Mouse (Mus musculus) CH12F3 (cell line): ENCODE results near the gene Nat8.
"Not testable (repeated sequence)": the region's sequence is repeated elsewhere in the genome, so short reads cannot be mapped to it uniquely, and the experiment has no call there.

ENCODE experiments used
- in situ Hi-C: fragments of 300-500 bp; cut with MboI; formaldehyde crosslinking; loops from 2 replicates; pipeline ENCODE4 v1.14.3; 2020; ENCODE audit warnings: low sequenced_read_pairs

The Nat8 gene

GRCm38 (mm10) chr6:85836827-85837226 is 4.9 kb upstream of the Nat8 start:
- in situ Hi-C loops: not testable (repeated sequence)

DNA sequence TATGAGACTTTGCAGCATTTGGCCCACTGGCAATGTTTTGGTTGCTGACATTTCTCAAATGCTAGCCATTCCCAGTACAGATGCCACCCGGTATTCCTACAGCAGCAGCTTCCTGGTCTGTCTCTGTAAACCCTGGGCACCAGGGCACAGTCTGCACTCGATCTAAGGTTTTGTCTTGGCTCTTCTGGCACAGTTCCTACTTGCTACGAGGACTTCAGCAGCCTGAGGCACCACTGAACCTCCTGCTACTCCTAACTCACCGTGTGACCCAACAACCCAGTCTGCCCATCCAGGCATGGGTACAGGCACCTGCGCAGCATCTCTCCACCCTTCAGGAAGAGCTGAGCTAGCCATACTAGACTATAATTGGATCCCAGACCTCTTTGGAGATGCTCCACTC is 4.2 kb upstream of the Nat8 start:
- in situ Hi-C loops: not testable (repeated sequence)

GRCm38 (mm10) chr6:85835104-85835503 is 3.2 kb upstream of the Nat8 start:
- in situ Hi-C loops: not testable (repeated sequence)

DNA sequence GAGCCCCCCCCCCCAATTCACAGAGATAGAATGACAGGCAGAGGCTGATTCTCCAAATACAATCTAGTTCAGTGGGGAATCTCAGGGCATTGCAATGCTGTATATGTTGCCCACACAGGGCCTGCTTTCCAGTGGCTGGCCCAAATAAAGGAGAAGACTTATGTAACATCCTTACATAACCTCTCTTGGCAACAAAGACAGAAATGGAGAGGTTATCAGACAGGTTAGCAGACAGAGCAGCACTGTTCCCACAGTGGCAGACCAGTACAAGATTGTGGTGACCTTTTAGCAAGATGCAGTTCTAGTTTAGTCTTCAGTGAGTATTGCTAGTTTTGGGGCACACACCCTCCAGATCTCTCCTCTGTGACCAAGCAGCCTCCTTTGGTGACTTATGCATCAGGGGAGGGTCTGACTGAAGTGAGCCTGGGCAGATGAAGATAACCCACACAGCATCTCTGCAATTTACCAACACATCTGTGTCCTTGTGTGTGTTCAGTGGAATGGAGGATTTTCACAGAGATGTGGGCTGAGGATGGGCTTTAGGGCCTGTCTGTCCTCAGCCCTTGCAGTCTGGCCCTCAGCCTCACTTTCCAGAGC is 2.7 kb upstream of the Nat8 start:
- in situ Hi-C loops: not testable (repeated sequence)

- in situ Hi-C loops: no loop called here
Observed at GRCm38 (mm10) chr6:85829462-85829861, 2.4 kb downstream of the Nat8 start.

GRCm38 (mm10) chr6:85825886-85826285 is 6.0 kb downstream of the Nat8 start:
- in situ Hi-C loops: no loop called here

DNA sequence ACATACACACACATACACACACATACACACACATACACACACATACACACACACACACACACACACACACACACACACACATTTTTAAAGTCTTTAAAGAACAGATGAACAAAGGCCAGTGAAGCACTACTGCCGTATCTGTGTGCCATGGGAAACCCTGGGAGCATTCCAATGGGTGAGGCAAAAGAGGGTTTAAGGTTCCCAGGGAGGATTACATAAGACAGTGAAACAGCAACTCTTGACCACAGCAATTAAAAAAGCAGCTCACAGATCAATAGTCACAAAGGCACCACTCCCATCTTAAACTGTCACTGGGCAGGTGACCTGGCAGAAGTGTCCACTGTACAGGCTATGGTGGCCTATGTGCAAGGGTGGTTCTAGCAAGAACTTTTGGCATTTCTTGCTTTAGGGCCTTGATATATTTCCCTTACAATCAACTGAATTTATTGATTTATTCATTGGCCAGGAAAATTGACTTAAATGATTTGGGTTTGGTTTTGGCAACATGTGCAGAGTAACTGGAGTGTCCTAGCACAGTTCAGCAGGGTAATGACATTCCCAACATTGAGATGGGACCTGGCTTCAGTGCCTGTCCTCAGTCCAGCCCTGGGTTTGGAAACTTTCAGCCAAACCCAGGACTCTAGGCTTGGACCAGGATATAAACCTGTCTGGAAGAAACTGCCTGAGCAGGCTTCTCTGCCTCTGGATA is 8.3 kb downstream of the Nat8 start:
- in situ Hi-C loops: no loop called here

DNA sequence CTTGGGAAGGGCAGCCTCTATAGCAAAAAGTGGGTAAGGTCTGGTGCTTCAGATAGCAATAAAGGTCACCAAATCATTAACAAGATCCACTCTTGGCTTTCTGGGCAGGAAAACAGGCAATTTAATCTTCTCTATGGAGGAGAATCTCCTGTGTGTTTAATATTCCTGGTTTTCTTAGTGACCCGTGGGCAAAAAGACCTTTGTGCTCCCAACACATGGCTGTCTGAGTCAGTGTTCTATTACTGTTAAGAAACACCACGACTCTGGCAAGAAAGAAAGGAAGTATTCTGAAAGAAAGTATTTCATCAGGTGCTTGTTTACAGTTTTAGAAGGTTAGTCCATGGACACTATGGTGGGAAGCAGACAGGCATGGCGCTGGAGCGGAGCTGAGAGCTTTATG is 9.6 kb downstream of the Nat8 start:
- in situ Hi-C loops: no loop called here

DNA sequence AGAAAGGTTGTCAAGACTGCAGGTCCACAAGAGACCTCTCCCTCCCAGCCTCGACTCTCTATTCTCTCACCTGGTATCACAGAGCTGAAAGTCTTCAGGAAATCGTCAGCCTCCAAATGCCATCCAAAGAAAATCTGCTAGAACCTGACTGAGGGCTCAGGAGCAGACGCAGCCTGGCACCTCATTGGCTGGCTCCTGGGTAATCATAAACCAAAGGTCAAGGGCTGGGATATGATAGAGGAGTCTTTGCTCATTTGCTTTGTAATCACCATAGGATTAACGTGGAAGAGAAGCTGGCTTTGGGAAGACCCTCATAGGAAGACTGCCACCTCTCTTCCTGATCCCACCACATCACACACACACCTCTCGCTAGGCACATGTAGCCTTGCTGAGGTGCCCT is 11.0 kb downstream of the Nat8 start, which contains the start of the genes Nat8f6 and Nat8f5:
Nat8f6 (minus strand) TSS at position 118 of the 400 bp plus-strand sequence.
Nat8f5 (minus strand) TSS at position 136 of the 400 bp plus-strand sequence.
- in situ Hi-C loops: no loop called here

DNA sequence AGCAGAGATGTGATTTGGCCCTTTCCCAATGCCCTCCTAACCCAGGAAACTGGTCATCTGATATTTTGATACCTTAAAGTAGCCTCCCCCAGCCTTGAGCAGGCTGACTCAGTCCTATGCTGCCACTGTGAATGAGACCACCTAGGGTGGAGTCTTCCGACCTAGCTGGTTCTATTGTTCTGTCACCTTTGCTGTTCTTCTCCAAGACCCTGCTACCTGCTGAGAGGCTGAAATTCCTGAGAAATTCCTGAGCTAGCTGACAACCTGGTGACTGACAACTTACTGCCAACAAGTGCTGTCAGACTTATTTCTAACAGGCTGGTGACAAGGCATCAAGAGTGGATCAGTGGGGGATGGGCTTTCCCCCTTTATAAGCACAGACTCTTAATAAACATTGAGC is 13.5 kb downstream of the Nat8 start:
- in situ Hi-C loops: no loop called here

GRCm38 (mm10) chr6:85813339-85813738 is 18.5 kb downstream of the Nat8 start:
- in situ Hi-C loops: no loop called here

DNA sequence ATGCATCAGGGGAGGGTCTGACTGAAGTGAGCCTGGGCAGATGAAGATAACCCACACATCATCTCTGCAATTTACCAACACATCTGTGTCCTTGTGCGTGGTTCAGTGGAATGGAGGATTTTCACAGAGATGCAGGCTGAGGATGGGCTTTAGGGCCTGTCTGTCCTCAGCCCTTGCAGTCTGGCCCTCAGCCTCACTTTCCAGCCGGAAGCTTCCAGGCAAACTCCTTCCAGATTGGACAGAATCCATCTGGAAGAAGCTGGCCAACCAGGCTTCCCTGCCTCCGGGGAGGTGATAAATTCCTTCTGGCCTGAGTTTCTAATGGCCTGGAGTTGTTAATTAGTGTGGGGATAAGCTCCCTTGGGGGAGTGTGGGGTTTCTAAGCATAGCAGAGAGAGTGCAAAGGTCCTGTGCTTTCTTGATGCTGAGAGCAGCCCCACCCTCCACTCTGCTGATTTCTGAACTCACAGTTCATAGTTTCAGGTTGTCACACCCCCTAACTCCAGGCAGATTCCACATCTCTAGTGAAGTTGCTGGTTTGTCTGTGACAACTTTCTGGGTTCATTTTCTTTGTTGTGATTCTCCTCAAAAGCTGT is 20.8 kb downstream of the Nat8 start:
- in situ Hi-C loops: not testable (repeated sequence)

GRCm38 (mm10) chr6:85810514-85810913 is 21.4 kb downstream of the Nat8 start:
- in situ Hi-C loops: not testable (repeated sequence)

DNA sequence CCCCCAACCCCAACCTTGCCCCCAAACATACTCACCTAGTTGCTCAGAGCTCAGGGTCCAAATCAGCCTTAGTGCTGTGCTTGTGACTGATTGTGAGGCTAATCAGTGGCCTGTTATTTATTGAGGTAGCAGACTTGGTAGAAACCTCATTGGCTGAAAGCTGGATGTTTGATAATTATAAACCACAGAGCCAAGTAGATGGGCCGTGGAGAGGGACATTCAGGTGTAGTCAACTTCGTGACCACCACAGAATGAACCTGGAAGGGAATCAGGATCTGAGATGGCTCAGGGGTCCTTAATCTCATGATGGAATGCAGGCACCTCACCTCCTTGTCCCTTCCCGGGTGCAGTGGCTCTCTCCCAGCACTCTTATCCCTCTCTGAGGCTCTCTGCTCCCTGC is 22.1 kb downstream of the Nat8 start:
- in situ Hi-C loops: not testable (repeated sequence)

GRCm38 (mm10) chr6:85803180-85803579 is 28.7 kb downstream of the Nat8 start:
- in situ Hi-C loops: not testable (repeated sequence)
